Mouse (Mus musculus) lung, embryonic 14.5 days (tissue): ENCODE data around the gene Rubcn. TPM values are rescaled to one million over a fixed set of nuclear protein-coding genes. Genes with fewer than 3 reads are reported as not detected.

ENCODE experiments used
- ATAC-seq: fragments of 200-750 bp; cut with Nextera tagmentation; 2 replicates; pipeline ENCODE4 v1.8.0; 2017; ENCODE audit warnings: mild to moderate bottlenecking, moderate TSS enrichment, moderate library complexity; ENCODE audit not compliant: insufficient read depth
- DNase-seq: peaks from one replicate; pipeline ENCODE4 v3.0.0-alpha.2; 2015
- H3K27ac ChIP-seq: fragments of 300-500 bp; sonication (generic); 2 replicates; pipeline ENCODE4 v1.5.1; 2014; ENCODE audit warnings: low read depth, mild to moderate bottlenecking, moderate library complexity
- H3K27me3 ChIP-seq: fragments of 300-500 bp; sonication (generic); 2 replicates; pipeline ENCODE4 v1.6.1; 2014; ENCODE audit warnings: low read length, control low read depth; ENCODE audit not compliant: insufficient read depth
- H3K36me3 ChIP-seq: fragments of 300-500 bp; sonication (generic); 2 replicates; pipeline ENCODE4 v1.6.1; 2014; ENCODE audit warnings: control low read depth; ENCODE audit not compliant: insufficient read depth
- H3K4me1 ChIP-seq: fragments of 300-500 bp; sonication (generic); 2 replicates; pipeline ENCODE4 v1.6.1; 2014; ENCODE audit warnings: antibody characterized with exemption, control low read depth; ENCODE audit not compliant: insufficient read depth
- H3K4me2 ChIP-seq: fragments of 300-500 bp; sonication (generic); 2 replicates; pipeline ENCODE4 v1.6.1; 2014; ENCODE audit warnings: mild to moderate bottlenecking
- H3K4me3 ChIP-seq: fragments of 300-500 bp; sonication (generic); 2 replicates; pipeline ENCODE4 v1.5.1; 2014; ENCODE audit warnings: low read depth, low read length
- H3K9ac ChIP-seq: fragments of 300-500 bp; sonication (generic); 2 replicates; pipeline ENCODE4 v1.6.1; 2014
- H3K9me3 ChIP-seq: fragments of 300-500 bp; sonication (generic); 2 replicates; pipeline ENCODE4 v1.6.1; 2016; ENCODE audit warnings: low read depth, low read length, control low read depth
- CTCF ChIP-seq: IDR thresholded peaks from 2 replicates; pipeline ENCODE4 v1.5.1; 2016; ENCODE audit warnings: antibody characterized with exemption, low read depth
- WGBS: fragments of 180-500 bp; shearing (Covaris S2); extraction: QIAGEN DNeasy Blood & Tissue Kit; methylation state at CpG from one replicate; pipeline ENCODE4 v1.1.7; 2014; 5-methylcytosine and 5-hydroxymethylcytosine counted together
- polyA plus RNA-seq: library from polyadenylated mRNA; unstranded; fragments of >200 nt; fragmentation: Nextera tagmentation; extraction: Ambion mirVana; gene quantifications from 2 replicates; pipeline ENCODE4 v1.2.1, GENCODE M21; 2014

The Rubcn gene
- polyA plus RNA-seq, 1 experiment from 2014 or later: 18.6 TPM

DNA sequence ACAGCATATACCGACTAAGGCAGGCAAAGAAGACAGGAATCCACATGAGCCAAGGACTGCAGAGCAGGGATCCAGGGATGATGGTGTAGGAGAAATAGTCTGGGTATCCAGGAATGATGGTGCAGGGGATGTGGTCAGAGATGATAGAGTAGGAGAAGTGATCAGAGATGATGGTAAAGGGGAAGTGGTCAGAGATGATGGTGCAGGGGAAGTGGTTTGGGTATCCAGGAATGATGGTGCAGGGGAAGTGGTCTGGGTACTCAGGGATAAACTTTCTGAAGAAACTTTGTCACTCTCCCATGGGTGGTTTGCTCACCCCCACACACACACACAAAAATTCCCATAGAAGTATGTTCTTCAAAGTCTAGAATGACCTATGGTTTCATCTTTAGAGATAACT is 82.4 kb downstream of the Rubcn start:
- no peak overlapping the region for H3K27ac ChIP-seq
- no peak overlapping the region for H3K4me2 ChIP-seq
- no peak for TF ChIP-seq CTCF
- DNase-seq (no peak), ATAC-seq (no peak)
- no peaks in the 10 kb centered on the region for H3K9me3 ChIP-seq
- H3K4me1 ChIP-seq: no peaks in the 10 kb centered on the region
- H3K4me3 ChIP-seq: no peak overlapping the region
- no peak overlapping the region for H3K9ac ChIP-seq
- 83% methylated on average over 1 of the region's 1 CpGs for WGBS
- no peaks in the 10 kb centered on the region for H3K36me3 ChIP-seq
- H3K27me3 ChIP-seq: no peaks in the 10 kb centered on the region

DNA sequence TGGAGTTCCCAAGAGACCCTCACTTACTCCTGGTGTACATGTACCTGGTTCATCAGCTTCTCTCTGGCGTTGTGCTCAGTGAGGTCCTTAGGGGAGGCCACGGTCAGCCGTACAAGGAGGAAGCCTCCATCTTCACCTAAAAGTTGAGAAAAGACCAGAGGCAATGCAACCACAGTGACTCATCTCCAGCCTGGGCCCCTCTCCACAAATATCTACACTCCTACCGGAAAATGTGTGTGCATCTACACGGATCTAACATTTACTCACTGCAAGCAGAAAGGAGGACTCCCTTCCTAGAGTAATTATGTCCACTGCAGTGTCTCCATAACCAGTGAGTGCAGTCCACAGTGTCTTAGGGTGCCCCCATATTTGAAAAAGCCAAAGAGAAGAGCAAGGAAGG is 87.5 kb downstream of the Rubcn start:
- Histone ChIP-seq H3K9ac (no peak overlapping the region), H3K27ac (no peak overlapping the region), H3K4me1 (no peaks in the 10 kb centered on the region), H3K4me2 (no peak overlapping the region), H3K4me3 (no peak overlapping the region), H3K36me3 (no peaks in the 10 kb centered on the region), H3K9me3 (no peaks in the 10 kb centered on the region), H3K27me3 (no peaks in the 10 kb centered on the region)
- DNase-seq: no peak
- 93% methylated on average over 5 of the region's 5 CpGs for WGBS
- no peak for ATAC-seq
- TF ChIP-seq CTCF: no peak

DNA sequence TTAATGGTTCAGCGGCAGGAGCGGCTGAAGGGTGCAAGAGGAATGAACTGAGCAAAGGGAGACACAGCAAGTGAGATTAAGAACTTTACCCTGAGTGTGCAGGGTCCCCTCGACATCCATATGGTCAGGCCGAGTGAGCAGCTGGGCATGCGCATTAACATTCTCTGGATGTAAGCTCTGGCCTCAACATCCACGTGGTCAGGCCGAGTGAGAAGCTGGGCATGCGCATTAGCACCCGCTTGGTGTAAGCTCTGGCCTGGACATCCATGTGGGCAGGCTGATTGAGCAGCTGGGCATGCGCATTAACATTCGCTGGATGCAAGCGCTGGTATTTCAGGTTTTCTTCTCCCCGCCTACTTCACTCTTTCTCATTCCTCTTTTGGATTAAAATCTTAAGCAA is 92.7 kb downstream of the Rubcn start:
- no peaks in the 10 kb centered on the region for H3K4me1 ChIP-seq
- no peak overlapping the region for H3K27ac ChIP-seq
- no peak overlapping the region for H3K4me2 ChIP-seq
- no peak overlapping the region for H3K4me3 ChIP-seq
- H3K27me3 ChIP-seq: no peaks in the 10 kb centered on the region
- no peak for TF ChIP-seq CTCF
- no peaks in the 10 kb centered on the region for H3K36me3 ChIP-seq
- ATAC-seq: no peak
- no peaks in the 10 kb centered on the region for H3K9me3 ChIP-seq
- WGBS: 71% methylated on average over 13 of the region's 13 CpGs
- DNase-seq: no peak
- H3K9ac ChIP-seq: no peak overlapping the region

- Histone ChIP-seq H3K27me3 (no peaks in the 10 kb centered on the region), H3K4me3 (no peak overlapping the region), H3K36me3 (no peaks in the 10 kb centered on the region), H3K9ac (no peak overlapping the region), H3K9me3 (no peaks in the 10 kb centered on the region), H3K27ac (no peak overlapping the region; the same call in 1 of the 2 replicates), H3K4me2 (no peak overlapping the region), H3K4me1 (no peaks in the 10 kb centered on the region)
- DNase-seq (peak; percentile 44), ATAC-seq (peak; percentile 65; the same call in 1 of the 2 replicates)
- WGBS: 43% methylated on average over 5 of the region's 5 CpGs
- no peak for TF ChIP-seq CTCF
Observed at GRCm38 (mm10) chr16:32783324-32784062, 94.1 kb downstream of the Rubcn start.

GRCm38 (mm10) chr16:32778956-32779355 is 98.6 kb downstream of the Rubcn start:
- Histone ChIP-seq H3K27me3 (no peaks in the 10 kb centered on the region), H3K9me3 (no peaks in the 10 kb centered on the region), H3K4me2 (no peak overlapping the region), H3K4me3 (no peak overlapping the region), H3K4me1 (no peaks in the 10 kb centered on the region), H3K36me3 (no peaks in the 10 kb centered on the region), H3K9ac (no peak overlapping the region), H3K27ac (no peak overlapping the region)
- DNase-seq (no peak), ATAC-seq (no peak)
- WGBS: 37% methylated on average over 8 of the region's 8 CpGs
- TF ChIP-seq CTCF: no peak

GRCm38 (mm10) chr16:32776676-32777075 is 100.9 kb downstream of the Rubcn start:
- Histone ChIP-seq H3K4me2 (no peak overlapping the region), H3K9ac (no peak overlapping the region), H3K4me3 (no peak overlapping the region), H3K4me1 (no peaks in the 10 kb centered on the region), H3K27me3 (no peaks in the 10 kb centered on the region), H3K9me3 (no peaks in the 10 kb centered on the region), H3K27ac (no peak overlapping the region), H3K36me3 (no peaks in the 10 kb centered on the region)
- no peak for TF ChIP-seq CTCF
- DNase-seq (no peak), ATAC-seq (no peak)
- WGBS: 76% methylated on average over 10 of the region's 10 CpGs

Other genes with a start within 250 kb of the Rubcn start
- 20.0 and 21.6 TPM in 2 replicates for gene Tnk2, start 233.9 kb downstream of the Rubcn start, polyA plus RNA-seq
- gene Muc4, start 141.9 kb downstream of the Rubcn start, polyA plus RNA-seq: 0.67 and 0.93 TPM in 2 replicates
- gene Muc20, start 80.3 kb downstream of the Rubcn start, polyA plus RNA-seq: not detected in 2 replicates
- not detected in 2 replicates for gene Smbd1, start 67.3 kb downstream of the Rubcn start, polyA plus RNA-seq
- gene Fyttd1, start 266 bp downstream of the Rubcn start, polyA plus RNA-seq: 133 and 134 TPM in 2 replicates
- 26.6 and 26.9 TPM in 2 replicates for gene Lrch3, start 36.3 kb upstream of the Rubcn start, polyA plus RNA-seq
- gene Iqcg, start 178.5 kb upstream of the Rubcn start, polyA plus RNA-seq: 2.6 TPM in 2 replicates
- gene Rpl35a, start 178.7 kb upstream of the Rubcn start, polyA plus RNA-seq: 1,015 and 1,080 TPM in 2 replicates
- 3.5 and 3.8 TPM in 2 replicates for gene Lmln, start 184.8 kb upstream of the Rubcn start, polyA plus RNA-seq